Mouse (Mus musculus) splenic B cell, adult 2 months (primary cell): ENCODE measurements around the gene Brd7.

ENCODE experiments used
- DNase-seq: peaks from one replicate; pipeline ENCODE4 v3.0.0-alpha.2; 2011; ENCODE audit warnings: low read depth, low spot score
- H3K27me3 ChIP-seq: 2 replicates; pipeline ENCODE4 v1.6.1; 2012; ENCODE audit warnings: mild to moderate bottlenecking, low read length, moderate library complexity, mixed read lengths; ENCODE audit not compliant: control insufficient read depth, poor library complexity, insufficient read depth, severe bottlenecking
- H3K36me3 ChIP-seq: 2 replicates; pipeline ENCODE4 v1.6.1; 2012; ENCODE audit warnings: mild to moderate bottlenecking, low read length, moderate library complexity, mixed read lengths; ENCODE audit not compliant: control insufficient read depth, poor library complexity, insufficient read depth, severe bottlenecking

Gene Brd7

DNA sequence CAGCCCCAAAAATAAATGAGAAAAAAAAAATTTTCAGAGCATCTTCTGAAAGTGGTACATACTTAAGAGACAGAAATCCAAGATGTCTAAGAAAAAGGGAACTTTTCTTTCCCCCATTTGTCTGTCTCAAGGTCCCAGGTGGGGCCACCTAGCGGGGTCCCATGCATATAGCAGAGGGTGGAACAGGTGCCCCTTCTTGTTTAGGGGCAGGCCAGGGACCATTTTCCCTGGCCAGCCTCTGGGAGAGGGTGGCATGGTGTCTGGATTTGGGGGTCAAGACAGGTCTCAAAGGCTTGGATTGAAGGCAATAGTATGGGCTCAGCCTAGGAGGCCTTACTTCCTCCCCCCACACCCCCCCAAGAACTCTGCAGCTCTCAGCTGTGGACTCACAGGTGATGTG, 72.1 kb downstream of the Brd7 start:
- DNase-seq: peak; percentile 57
- Histone ChIP-seq H3K27me3 (no peaks in the 10 kb centered on the region), H3K36me3 (no peaks in the 10 kb centered on the region)

DNA sequence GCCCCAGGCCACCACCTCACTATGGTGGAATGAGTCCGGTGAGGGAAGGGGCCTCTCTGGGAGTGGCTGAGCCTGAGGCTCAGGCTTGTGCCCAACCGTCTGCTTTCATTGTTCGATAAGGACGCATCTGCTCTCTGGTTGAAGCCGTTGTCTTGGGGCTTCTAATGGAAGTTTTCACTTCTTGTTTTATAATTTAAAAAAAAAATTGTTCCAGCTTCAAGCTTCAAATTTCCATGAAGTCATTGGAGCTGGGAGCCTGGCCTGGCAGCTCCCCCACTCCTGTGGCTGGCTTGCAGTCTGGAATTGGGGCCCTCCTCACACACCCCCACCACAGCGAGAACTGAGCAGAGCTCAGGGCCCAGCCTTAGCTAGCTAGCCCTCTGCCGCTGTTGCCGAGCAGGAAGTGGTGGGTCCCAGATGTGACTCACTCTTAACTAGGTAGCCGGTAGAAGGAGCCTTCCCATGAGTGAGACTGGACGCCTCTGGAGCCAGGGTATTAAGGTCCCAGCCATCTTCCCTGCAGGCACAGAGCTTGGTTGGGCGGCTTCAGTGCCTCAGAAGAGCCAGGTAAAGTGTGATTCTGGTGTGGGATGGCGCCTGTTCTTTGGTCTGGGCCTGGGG, 73.3 kb downstream of the Brd7 start:
- DNase-seq: peak; percentile 69
- Histone ChIP-seq H3K27me3 (no peaks in the 10 kb centered on the region), H3K36me3 (no peaks in the 10 kb centered on the region)

DNA sequence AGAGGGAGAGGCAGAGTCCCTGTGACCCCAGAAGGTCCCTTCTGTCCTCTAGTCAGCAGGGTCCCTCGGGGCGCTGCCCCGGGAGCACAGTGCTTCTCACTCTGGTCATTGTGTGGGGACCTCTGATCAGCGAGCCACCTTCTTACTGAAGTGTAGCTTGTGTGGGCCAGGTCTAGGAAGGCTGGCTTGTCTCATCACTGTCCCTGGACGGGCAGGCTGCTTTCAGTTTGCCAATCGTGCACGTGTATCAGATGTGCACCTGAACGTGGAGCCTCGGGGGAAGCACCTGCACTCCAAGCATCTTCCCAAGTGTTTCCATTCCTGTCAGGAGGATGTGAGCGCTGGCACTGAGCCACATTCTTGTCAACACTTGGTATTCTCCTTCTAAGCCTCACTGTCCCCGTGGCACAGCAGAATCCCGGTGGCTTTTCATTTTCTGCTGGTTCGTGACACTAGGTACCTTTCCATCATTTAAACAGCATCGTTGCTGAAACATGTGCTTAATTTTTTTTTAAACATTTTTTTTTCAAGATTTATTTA, 75.5 kb downstream of the Brd7 start:
- no peak for DNase-seq
- no peaks in the 10 kb centered on the region for H3K27me3 ChIP-seq
- H3K36me3 ChIP-seq: no peaks in the 10 kb centered on the region

DNA sequence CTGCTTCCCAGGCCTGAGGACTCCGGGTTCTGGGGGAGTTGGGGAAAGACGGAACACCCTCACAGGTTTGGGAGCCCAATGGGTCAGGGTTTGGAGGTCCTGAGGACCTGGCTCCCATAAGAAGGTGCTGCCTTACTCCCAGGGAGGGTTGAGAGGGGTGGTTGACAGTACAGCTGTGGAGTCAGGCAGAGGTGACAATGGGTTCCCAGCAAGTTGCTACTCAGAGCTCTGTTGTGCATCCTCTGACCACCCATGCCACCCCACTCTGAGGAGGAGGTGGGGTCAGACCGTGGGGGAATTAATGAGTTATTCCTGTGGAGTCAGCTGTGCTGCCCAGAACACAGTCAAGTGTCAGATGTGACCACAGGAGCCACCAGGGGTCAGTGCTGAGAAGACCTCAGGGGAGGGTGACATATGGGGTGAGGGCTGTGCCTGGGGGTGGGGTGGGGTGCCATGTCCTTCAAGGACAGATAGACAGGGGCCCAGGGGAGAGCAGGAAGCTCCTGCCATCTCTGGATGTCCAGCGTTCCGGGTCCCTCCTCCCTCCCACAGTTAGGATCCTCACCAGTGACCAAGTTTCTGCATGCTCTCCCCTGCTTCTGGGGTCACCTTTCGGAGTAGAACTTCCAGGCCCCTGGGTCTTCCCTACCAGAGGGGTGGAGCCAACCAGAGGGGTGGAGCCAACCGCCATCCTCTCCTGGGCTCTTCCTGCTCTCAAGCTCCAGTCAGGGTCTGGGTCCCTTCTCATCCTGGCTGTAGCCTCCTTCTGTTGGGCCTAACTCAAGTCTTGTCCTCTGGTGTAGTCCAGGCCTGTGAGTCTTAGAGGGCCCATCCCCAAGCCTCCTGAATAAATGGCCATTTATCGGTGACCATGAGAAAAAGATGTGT, 76.3 kb downstream of the Brd7 start:
- Histone ChIP-seq H3K27me3 (no peaks in the 10 kb centered on the region), H3K36me3 (no peaks in the 10 kb centered on the region)
- DNase-seq: peak; percentile 61

DNA sequence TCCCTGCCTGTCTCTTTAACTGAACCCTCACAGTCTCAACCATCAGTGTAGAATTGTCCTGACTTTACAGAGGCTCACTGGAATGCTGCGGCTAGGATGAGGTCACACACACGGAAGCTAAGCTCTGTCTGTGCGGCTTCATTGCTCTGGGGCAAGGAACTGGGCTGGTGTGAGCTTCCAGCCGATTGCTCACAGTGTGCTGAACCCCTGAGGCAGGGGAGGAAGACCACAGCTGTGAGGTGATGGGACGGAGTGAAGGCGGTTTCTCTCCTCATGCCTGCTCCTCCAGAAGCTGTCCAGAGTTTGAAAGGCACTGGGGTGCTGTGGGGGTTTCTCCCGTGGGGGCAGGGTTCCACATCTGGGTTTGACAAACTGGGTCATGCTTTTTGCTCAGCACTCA, 77.3 kb downstream of the Brd7 start:
- DNase-seq: no peak
- Histone ChIP-seq H3K36me3 (no peaks in the 10 kb centered on the region), H3K27me3 (no peaks in the 10 kb centered on the region)

DNA sequence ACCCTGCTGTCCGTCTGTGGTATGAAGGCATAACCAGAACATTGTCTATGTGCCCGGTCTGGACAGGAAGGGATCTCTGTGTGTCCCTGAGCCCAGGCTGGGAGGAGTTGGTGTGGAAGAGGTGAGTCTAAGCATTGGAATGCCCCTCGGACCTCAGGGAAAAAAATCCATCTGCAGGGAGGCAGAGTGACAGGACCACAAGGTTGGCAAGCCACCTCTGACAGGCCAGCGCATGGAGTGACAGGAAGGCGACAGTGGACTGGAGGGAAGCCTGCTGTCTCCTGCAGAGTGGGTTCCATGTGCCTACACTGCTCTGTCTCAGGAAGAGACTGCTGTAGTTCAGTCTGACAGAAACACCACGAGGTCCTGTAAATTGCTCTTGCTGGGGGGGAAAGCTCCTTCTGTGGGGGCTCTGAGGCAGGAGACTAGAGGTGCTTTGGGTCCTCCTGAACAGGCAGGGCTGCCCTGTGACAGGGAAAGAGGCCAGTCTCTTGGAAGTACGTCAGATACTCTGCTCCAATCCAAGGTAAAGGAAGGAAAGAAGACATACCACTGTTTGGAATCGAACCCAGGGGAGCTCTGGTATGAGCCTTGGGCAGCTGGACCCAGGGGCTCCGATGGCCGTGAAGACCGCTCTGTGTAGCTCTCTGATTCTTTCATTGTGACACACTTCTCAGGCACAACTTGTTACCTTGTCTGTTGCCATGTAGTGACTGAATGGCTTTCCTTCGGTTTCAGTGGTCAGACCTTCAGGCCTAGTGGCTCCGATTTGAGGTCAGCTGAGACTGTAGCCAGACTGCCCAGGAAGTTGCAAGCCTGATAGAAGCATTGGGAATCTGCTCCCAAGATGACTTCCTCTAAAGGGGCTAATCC, 78.5 kb downstream of the Brd7 start:
- no peaks in the 10 kb centered on the region for H3K36me3 ChIP-seq
- H3K27me3 ChIP-seq: no peaks in the 10 kb centered on the region
- DNase-seq: no peak

DNA sequence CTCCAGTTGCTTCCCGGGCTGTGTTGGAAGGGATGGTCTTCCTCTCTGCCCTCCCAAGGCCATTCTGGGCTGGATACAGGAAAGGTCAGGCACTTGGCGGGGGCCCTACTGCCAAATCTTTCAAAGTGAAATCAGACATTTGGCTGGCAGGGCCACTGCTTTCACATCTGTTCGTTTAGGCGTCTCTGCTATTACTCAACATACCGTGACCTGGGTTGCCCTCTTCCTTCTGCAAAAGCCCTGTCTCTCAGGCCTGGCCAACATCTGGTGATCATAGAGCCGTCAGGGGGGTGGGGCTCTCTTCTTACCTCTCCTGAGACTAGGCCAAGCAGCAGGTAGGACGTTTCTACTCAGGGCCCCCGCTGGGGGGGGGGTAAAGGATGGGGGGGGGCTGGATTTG, 79.3 kb downstream of the Brd7 start:
- peak; percentile 79 for DNase-seq
- Histone ChIP-seq H3K27me3 (no peaks in the 10 kb centered on the region), H3K36me3 (no peaks in the 10 kb centered on the region)
